Mouse (Mus musculus) adipose tissue, adult 10 weeks (tissue): ENCODE measurements around the gene Fxyd7. TPM values are rescaled to one million over a fixed set of nuclear protein-coding genes. Genes with fewer than 3 reads are reported as not detected.

Experiments
- polyA plus RNA-seq: library from polyadenylated mRNA; stranded (reverse); fragments of 350-450 nt; fragmentation: Illumina TruSeq; extraction: RNeasy Lipid Tissue Mini Kit (QIAGEN cat#74804); gene quantifications from one replicate; pipeline ENCODE4 v1.2.3, GENCODE M21; 2014; ENCODE audit warnings: low read depth, low replicate concordance

Fxyd7 gene
- polyA plus RNA-seq = 0.88 TPM

GRCm38 (mm10) chr7:31051321-31052021 lies at the start of gene Fxyd7:
TSS of gene Fxyd7 (minus strand) at chr7:31051467.

GRCm38 (mm10) chr7:31076492-31076891 lies 25.2 kb upstream of the Fxyd7 start, which contains the start of gene Fxyd3:
TSS of gene Fxyd3 (minus strand) at chr7:31076704.

GRCm38 (mm10) chr7:31059108-31059507 lies 7.8 kb upstream of the Fxyd7 start, which contains the start of gene Lgi4:
TSS of gene Lgi4 (plus strand) at chr7:31059342.

GRCm38 (mm10) chr7:31057071-31057470 lies 5.8 kb upstream of the Fxyd7 start, which contains the start of gene Fxyd1:
TSS of gene Fxyd1 (minus strand) at chr7:31057199.

GRCm38 (mm10) chr7:31042431-31042910 lies 8.8 kb downstream of the Fxyd7 start, which contains the start of gene Fxyd5:
TSS of gene Fxyd5 (minus strand) at chr7:31042481.

Other genes starting within 250 kb of the Fxyd7 start
- gene Ffar2, start 227.7 kb downstream of the Fxyd7 start, polyA plus RNA-seq = 29.9 TPM
- gene Ffar3, start 195.3 kb downstream of the Fxyd7 start, polyA plus RNA-seq = not detected
- gene Ffar1, start 189.9 kb downstream of the Fxyd7 start, polyA plus RNA-seq = not detected
- gene Cd22, start 171.1 kb downstream of the Fxyd7 start, polyA plus RNA-seq = 0.56 TPM
- 0.88 TPM for gene Mag, start 136.6 kb downstream of the Fxyd7 start, polyA plus RNA-seq
- not detected for gene Hamp2, start 126.8 kb downstream of the Fxyd7 start, polyA plus RNA-seq
- gene Hamp, start 107.4 kb downstream of the Fxyd7 start, polyA plus RNA-seq = not detected
- gene Usf2, start 94.7 kb downstream of the Fxyd7 start, polyA plus RNA-seq = 105 TPM
- 45.5 TPM for gene Lsr, start 78.0 kb downstream of the Fxyd7 start, polyA plus RNA-seq
- 13.2 TPM for gene Fam187b, start 77.7 kb downstream of the Fxyd7 start, polyA plus RNA-seq
- 69.0 TPM for gene Fxyd5, start 9.0 kb downstream of the Fxyd7 start, polyA plus RNA-seq
- 169 TPM for gene Fxyd1, start 5.7 kb upstream of the Fxyd7 start, polyA plus RNA-seq
- 5.6 TPM for gene Lgi4, start 7.9 kb upstream of the Fxyd7 start, polyA plus RNA-seq
- gene Fxyd3, start 25.2 kb upstream of the Fxyd7 start, polyA plus RNA-seq = 48.8 TPM
- 18.4 TPM for gene Hpn, start 63.8 kb upstream of the Fxyd7 start, polyA plus RNA-seq
- 15.7 TPM for gene Scn1b, start 75.5 kb upstream of the Fxyd7 start, polyA plus RNA-seq
- 39.2 TPM for gene Gramd1a, start 104.4 kb upstream of the Fxyd7 start, polyA plus RNA-seq
- gene Scgb2b2, start 239.0 kb upstream of the Fxyd7 start, polyA plus RNA-seq = not detected
- not detected for gene Scgb1b2, start 240.4 kb upstream of the Fxyd7 start, polyA plus RNA-seq